Mouse (Mus musculus) lung, embryonic 15.5 days (tissue): ENCODE data around the gene Pds5b. TPM values are rescaled to one million over a fixed set of nuclear protein-coding genes. Genes with fewer than 3 reads are reported as not detected.
"Not testable (repeated sequence)": the region's sequence is repeated elsewhere in the genome, so short reads cannot be mapped to it uniquely, and the experiment has no call there.

Experiments
- ATAC-seq: fragments of 200-750 bp; cut with Nextera tagmentation; 2 replicates; pipeline ENCODE4 v1.8.0; 2017; ENCODE audit warnings: moderate number of reproducible peaks, borderline replicate concordance; ENCODE audit not compliant: low FRiP score, low TSS enrichment; ENCODE audit errors: extremely low read depth
- H3K27ac ChIP-seq: fragments of 300-500 bp; sonication (generic); 2 replicates; pipeline ENCODE4 v1.5.1; 2015; ENCODE audit warnings: moderate library complexity, mild to moderate bottlenecking, inconsistent platforms
- H3K27me3 ChIP-seq: fragments of 300-500 bp; sonication (generic); 2 replicates; pipeline ENCODE4 v1.6.1; 2015; ENCODE audit warnings: inconsistent platforms
- H3K36me3 ChIP-seq: fragments of 300-500 bp; sonication (generic); 2 replicates; pipeline ENCODE4 v1.6.1; 2015; ENCODE audit warnings: inconsistent platforms
- H3K4me1 ChIP-seq: fragments of 300-500 bp; sonication (generic); 2 replicates; pipeline ENCODE4 v1.6.1; 2015; ENCODE audit warnings: inconsistent platforms
- H3K4me2 ChIP-seq: fragments of 300-500 bp; sonication (generic); 2 replicates; pipeline ENCODE4 v1.6.1; 2015; ENCODE audit warnings: inconsistent platforms, mild to moderate bottlenecking, moderate library complexity
- H3K4me3 ChIP-seq: fragments of 300-500 bp; sonication (generic); 2 replicates; pipeline ENCODE4 v1.5.1; 2015; ENCODE audit warnings: mild to moderate bottlenecking, inconsistent platforms
- H3K9ac ChIP-seq: fragments of 300-500 bp; sonication (generic); 2 replicates; pipeline ENCODE4 v1.6.1; 2015; ENCODE audit warnings: inconsistent platforms
- H3K9me3 ChIP-seq: fragments of 300-500 bp; sonication (generic); 2 replicates; pipeline ENCODE4 v1.6.1; 2016; ENCODE audit warnings: inconsistent platforms
- WGBS: fragments of 180-500 bp; shearing (Covaris S2); methylation state at CpG from one replicate; pipeline ENCODE4 v1.1.7; 2015; 5-methylcytosine and 5-hydroxymethylcytosine counted together
- polyA plus RNA-seq: library from polyadenylated mRNA; unstranded; fragments of >200 nt; fragmentation: Nextera tagmentation; extraction: Ambion mirVana; gene quantifications from 2 replicates; pipeline ENCODE4 v1.2.1, GENCODE M21; 2015

Gene Pds5b
- polyA plus RNA-seq, 1 experiment from 2014 or later, result 34.2 TPM

DNA sequence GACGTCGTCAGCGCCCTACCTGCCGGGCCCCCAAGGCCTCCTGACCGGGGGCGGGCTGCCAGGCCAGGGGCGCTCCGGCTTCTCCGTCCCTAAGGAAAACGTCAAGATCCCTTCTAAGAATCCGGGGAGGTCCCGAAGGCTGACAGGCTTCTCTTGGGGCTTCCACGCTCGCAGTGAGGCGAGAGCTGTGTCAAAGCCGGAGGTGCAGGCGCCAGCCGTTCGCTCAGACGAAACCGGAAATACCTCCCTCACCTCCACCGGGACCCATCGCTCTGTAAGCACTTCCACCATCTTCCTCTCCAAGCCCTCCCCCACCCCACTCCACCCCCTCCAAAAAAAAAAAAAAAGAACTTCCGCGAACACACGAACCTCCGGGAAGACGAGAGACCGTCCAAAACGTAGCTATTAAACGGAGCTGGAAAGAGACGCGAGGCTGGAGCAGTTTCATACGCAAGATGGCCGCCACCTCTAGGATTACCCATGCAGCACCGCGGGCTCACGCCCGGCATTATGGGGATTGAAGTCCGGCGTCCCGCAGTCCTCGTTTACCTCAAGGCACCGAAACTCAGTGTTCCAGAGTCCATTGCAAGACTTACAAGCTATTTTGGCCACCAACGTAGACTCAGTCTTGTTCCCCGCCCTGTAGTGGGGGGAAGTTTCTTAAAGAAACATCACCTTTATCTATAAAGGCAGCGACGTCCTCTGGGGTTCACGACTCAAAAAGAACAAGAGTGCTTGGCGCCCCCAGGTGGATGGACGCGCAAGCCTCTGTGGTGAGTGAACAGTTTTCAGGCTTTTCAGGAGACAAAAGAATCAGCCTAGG is 8.2 kb upstream of the Pds5b start:
- Histone ChIP-seq H3K4me1 (peaks cover 21% of the 10 kb centered on the region), H3K27ac (peak overlapping the region; percentile 97), H3K9me3 (no peaks in the 10 kb centered on the region), H3K4me3 (peak overlapping the region; percentile 86), H3K9ac (peak overlapping the region; percentile 79), H3K4me2 (peak overlapping the region; percentile 59), H3K36me3 (peaks cover 15% of the 10 kb centered on the region), H3K27me3 (no peaks in the 10 kb centered on the region)
- peak; percentile 99 for ATAC-seq
- WGBS, result under 1% methylated on average over 52 of the region's 52 CpGs

DNA sequence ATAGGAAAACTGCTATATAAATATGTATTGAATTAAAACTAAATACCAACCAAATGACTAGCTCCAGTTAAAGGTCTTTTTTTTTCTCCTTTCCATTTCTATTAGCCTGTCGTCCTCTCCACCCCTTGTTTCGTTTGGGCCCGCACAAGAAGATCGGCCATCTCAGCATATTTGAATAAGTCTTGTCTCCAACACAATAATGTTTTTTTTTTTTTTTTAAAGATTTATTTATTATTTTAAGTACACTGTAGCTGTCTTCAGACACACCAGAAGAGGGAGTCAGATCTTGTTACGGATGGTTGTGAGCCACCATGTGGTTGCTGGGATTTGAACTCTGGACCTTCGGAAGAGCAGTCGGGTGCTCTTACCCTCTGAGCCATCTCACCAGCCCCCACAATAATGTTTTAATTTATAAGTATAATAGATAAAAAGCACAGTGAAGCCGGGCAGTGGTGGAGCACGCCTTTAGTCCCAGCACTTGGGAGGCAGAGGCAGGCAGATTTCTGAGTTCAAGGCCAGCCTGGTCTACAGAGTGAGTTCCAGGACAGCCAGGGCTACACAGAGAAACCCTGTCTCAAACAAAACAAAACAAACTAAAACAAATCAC is 7.3 kb upstream of the Pds5b start, which contains the start of gene N4bp2l2:
Gene N4bp2l2 (minus strand): TSS at position 51 of the 607 bp plus-strand sequence.
- ATAC-seq, H3K9me3 ChIP-seq, H3K27me3 ChIP-seq: not testable (repeated sequence)
- H3K36me3 ChIP-seq, result peaks cover 13% of the 10 kb centered on the region
- peak within 1 kb of the TSS; percentile 97 for H3K27ac ChIP-seq
- WGBS, result 93% methylated on average over 9 of the region's 9 CpGs
- peak within 1 kb of the TSS; percentile 59 for H3K4me2 ChIP-seq
- H3K4me3 ChIP-seq, result peak within 1 kb of the TSS; percentile 86
- peak within 1 kb of the TSS; percentile 79 for H3K9ac ChIP-seq
- peaks cover 18% of the 10 kb centered on the region for H3K4me1 ChIP-seq

DNA sequence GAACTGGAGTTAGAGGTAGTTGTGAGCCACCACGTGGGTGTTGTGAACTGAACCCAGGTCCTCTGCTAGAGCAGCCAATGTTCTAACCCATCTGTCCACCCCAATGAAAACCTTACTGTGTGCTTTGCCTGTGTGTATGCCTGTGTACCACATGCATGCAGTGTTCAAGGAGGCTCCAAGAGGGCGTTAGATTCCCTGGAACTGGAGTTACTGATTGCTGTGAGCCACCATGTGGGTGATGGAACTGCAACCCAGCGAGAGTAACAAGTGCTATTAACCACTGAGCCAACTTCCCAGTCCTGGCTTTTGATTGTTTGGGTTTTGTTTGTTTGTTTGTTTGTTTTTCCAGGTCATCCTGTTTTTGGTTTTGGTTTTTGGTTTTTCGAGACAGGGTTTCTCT is 4.8 kb upstream of the Pds5b start:
- Histone ChIP-seq H3K9ac (no peak overlapping the region), H3K9me3 (no peaks in the 10 kb centered on the region), H3K4me2 (no peak overlapping the region), H3K27me3 (no peaks in the 10 kb centered on the region), H3K36me3 (no peaks in the 10 kb centered on the region), H3K4me1 (peaks cover 4% of the 10 kb centered on the region), H3K4me3 (no peak overlapping the region), H3K27ac (no peak overlapping the region)
- WGBS, result 55% methylated on average over 4 of the region's 4 CpGs
- no peak for ATAC-seq

DNA sequence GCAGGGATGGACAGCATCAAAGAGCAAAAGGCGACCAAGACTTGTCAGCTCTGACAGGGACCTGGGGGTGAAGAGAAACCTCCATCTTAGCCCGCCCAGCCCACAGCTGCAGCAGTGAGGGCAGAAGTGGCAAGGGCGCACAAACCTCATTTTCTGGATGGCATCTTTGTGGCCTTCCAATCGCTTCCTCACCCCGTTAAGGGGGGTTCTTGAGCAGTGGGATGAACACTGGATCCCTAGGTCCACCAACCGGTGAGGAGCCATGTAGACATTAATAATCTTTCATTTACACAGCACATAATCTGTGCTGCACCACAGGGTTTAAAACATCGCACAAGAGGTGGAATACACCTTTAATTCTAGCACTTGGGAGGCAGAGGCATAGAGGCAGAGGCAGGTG is 1.2 kb upstream of the Pds5b start:
- Histone ChIP-seq H3K36me3 (no peaks in the 10 kb centered on the region), H3K27ac (no peak overlapping the region), H3K9me3 (no peaks in the 10 kb centered on the region), H3K4me1 (peaks cover 18% of the 10 kb centered on the region), H3K4me3 (no peak overlapping the region), H3K9ac (no peak overlapping the region), H3K4me2 (no peak overlapping the region), H3K27me3 (no peaks in the 10 kb centered on the region)
- no peak for ATAC-seq
- 88% methylated on average over 7 of the region's 7 CpGs for WGBS

DNA sequence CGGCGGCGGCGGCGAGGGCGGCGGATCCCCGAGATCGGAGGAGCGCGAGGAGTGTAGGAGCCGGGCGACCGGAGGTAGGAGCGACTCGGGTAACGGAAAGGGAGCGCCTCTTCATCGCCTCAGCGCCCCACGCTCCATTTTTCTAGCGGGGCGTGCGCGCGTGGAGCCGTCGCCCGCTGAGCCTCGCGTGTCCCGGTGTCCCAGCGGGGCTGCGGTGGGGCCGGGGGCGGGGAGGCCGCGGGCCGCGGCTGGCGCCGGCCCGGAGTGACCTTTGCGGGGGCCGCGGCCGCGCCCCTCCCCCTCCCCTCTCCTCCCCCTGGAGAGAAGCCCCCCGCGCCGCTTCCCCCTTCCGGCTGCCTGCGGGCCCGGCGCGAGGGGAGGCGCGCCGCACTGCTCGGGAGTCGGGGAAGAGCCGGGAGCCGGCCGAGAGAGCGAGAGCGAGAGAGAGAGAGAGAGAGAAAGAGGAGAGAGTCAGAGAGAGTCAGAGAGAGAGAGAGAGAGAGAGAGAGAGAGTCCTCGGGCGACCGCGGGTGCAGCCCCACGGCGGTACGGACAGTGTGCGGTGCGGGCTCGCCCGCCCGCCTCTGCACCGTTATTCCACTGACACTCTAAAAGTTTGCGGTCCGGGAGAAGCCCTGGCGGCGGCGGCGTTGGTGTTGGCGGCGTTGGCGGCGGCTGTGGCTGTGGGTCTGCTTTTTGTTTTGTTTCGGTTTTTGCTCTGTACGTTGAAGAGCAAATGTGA is 512 bp downstream of the Pds5b start:
- H3K9me3 ChIP-seq, result no peaks in the 10 kb centered on the region
- under 1% methylated on average over 61 of the region's 91 CpGs for WGBS
- peak; percentile 56 for ATAC-seq

DNA sequence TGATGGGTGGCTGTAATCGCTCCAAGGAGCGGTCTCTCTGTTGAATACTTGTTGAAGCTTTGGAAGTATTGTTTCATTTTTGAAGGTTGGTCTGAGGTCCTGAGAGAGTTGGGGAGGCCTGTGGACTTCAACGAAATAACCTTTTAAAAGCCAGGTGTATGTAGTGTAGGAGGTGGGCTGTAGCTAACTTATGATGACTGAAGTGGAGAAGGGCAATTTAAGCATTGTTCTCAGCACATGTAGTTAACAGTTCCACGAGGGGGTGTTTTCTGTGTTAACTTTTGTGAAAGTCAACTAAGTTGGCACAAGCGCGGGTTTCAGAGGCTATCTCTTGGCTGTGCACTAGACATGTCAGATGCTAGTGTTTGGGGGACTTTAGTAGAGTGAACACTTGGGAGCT is 1.3 kb downstream of the Pds5b start:
- Histone ChIP-seq H3K36me3 (no peaks in the 10 kb centered on the region), H3K9ac (peak overlapping the region; percentile 97; the same call in 1 of the 2 replicates), H3K4me1 (peaks cover 18% of the 10 kb centered on the region), H3K27ac (no peak overlapping the region), H3K9me3 (no peaks in the 10 kb centered on the region), H3K4me3 (peak overlapping the region; percentile 96), H3K4me2 (peak overlapping the region; percentile 59), H3K27me3 (no peaks in the 10 kb centered on the region)
- no peak for ATAC-seq
- 36% methylated on average over 6 of the region's 6 CpGs for WGBS

More for the DNA sequence above, 512 bp downstream of the Pds5b start:
- Histone ChIP-seq H3K27me3 (no peaks in the 10 kb centered on the region), H3K4me2 (peak overlapping the region; percentile 59), H3K4me3 (peak overlapping the region; percentile 96), H3K9ac (peak overlapping the region; percentile 97), H3K36me3 (no peaks in the 10 kb centered on the region), H3K4me1 (peaks cover 18% of the 10 kb centered on the region), H3K27ac (peak overlapping the region; percentile 94)

DNA sequence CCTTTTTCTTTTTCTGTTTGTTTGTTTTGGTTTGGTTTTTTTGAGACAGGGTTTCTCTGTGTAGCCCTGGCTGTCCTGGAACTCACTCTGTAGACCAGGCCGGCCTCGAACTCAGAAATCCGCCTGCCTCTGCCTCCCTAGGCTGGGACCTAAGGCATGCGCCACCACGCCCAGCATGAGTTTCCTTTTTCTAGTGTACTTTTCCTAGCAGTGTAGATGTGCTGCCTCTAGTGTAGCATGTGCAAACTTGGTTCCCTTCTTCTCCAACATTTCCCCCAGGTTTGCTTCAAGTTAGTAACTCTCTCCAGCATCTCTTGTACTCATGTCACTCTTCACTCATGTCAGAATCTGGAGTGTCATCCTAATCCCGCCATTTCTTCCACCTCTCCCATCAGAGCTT is 9.3 kb downstream of the Pds5b start:
- not testable (repeated sequence) for H3K4me1 ChIP-seq, H3K27me3 ChIP-seq, H3K27ac ChIP-seq, H3K4me2 ChIP-seq, ATAC-seq, H3K4me3 ChIP-seq, H3K9ac ChIP-seq, H3K9me3 ChIP-seq, H3K36me3 ChIP-seq
- WGBS, result 94% methylated on average over 6 of the region's 6 CpGs

DNA sequence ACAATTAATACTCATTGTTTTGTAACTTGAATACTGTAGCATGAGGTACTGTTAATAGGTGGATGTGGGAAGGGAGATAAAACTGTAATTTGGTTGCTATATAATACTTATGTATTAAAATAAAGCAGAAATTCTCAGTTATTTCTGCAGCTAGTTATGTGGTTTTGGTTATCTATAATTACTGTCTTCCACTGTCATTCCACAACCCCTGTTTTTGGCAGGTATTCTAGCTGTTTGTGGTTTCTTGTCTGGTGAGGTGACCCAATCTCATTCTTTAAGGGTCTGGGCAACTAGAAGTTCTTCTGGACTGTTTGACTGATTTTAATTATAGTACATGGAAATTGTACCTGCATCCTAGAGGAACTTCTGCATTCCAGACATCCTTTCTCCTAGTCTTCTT is 17.1 kb downstream of the Pds5b start:
- H3K9ac ChIP-seq, result no peak overlapping the region
- H3K27ac ChIP-seq, result no peak overlapping the region
- ATAC-seq, result no peak
- H3K4me2 ChIP-seq, result no peak overlapping the region
- peaks cover 4% of the 10 kb centered on the region; the same call in 1 of the 2 replicates for H3K36me3 ChIP-seq
- H3K4me1 ChIP-seq, result peaks cover 4% of the 10 kb centered on the region; the same call in 1 of the 2 replicates
- no peak overlapping the region for H3K4me3 ChIP-seq
- no peaks in the 10 kb centered on the region for H3K27me3 ChIP-seq
- H3K9me3 ChIP-seq, result no peaks in the 10 kb centered on the region

DNA sequence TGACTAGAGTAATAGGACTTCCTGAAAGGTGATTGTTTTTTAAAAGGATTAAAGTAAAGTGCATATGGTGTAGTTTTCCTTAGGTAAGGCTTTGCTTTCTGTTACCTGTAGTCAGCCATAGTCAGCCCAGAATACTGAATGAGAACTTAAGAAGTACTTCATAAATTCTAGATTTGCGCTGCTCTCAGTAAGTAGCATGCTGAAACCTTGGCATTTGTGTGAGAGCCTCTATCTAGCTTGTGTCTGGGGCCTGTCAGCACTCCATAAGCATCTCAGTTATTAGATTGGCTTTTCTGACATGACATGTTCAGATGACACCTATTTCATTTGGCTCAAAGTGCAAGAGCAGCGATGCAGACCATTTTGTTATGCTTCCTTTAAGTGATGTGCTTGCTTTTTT is 19.7 kb downstream of the Pds5b start:
- H3K36me3 ChIP-seq, result peaks cover 7% of the 10 kb centered on the region; the same call in 1 of the 2 replicates
- no peak overlapping the region for H3K4me2 ChIP-seq
- H3K9ac ChIP-seq, result no peak overlapping the region
- no peak overlapping the region for H3K4me3 ChIP-seq
- H3K4me1 ChIP-seq, result peaks cover 4% of the 10 kb centered on the region; the same call in 1 of the 2 replicates
- H3K9me3 ChIP-seq, result no peaks in the 10 kb centered on the region
- whole genome bisulfite sequencing, result 73% methylated on average over 2 of the region's 2 CpGs
- no peak for ATAC-seq
- H3K27ac ChIP-seq, result no peak overlapping the region
- no peaks in the 10 kb centered on the region for H3K27me3 ChIP-seq

DNA sequence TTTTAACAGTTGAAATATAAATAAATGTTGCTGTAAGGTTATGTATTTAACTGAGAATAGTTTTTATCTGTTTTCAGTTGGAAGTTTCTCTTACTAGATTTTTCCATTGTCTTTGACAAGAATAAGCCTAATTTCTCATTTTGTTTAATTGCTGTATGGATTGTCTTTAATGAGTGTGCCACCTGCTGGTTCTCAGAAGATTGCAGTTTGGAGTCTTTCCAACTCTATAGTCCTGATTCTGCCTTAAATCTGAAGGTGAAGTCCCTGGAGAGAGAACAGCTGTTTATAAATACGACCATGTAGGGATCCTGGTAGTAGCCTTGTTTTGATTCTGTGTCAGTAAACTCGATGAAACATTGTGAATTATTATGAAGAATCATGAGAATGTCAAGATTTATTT is 29.2 kb downstream of the Pds5b start:
- Histone ChIP-seq H3K9me3 (no peaks in the 10 kb centered on the region), H3K36me3 (no peaks in the 10 kb centered on the region), H3K27ac (no peak overlapping the region), H3K4me3 (no peak overlapping the region), H3K27me3 (no peaks in the 10 kb centered on the region), H3K4me1 (no peaks in the 10 kb centered on the region), H3K9ac (no peak overlapping the region), H3K4me2 (no peak overlapping the region)
- 49% methylated on average over 2 of the region's 2 CpGs for WGBS
- ATAC-seq, result no peak

DNA sequence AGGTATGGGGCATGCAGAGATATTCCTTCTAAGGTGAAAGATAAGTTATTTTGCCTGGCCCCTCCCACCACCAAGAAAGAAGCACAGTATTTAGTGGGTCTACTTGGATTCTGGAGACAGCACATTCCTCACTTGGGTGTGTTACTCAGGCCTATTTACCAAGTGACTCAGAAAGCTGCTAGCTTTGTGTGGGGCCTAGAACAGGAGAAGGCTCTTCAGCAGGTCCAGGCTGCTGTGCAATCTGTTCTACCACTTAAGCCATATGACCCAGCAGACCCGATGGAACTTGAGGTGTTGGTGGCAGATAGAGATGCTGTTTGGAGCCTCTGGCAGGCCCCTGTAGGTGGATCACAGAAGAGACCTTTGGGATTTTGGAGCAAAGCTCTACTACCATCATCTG is 33.1 kb downstream of the Pds5b start:
- H3K9ac ChIP-seq, H3K9me3 ChIP-seq, H3K36me3 ChIP-seq, H3K4me2 ChIP-seq, H3K27ac ChIP-seq, H3K27me3 ChIP-seq, ATAC-seq, H3K4me3 ChIP-seq: not testable (repeated sequence)
- H3K4me1 ChIP-seq, result peaks cover 15% of the 10 kb centered on the region; the same call in 1 of the 2 replicates
- 78% methylated on average over 1 of the region's 1 CpGs for WGBS

DNA sequence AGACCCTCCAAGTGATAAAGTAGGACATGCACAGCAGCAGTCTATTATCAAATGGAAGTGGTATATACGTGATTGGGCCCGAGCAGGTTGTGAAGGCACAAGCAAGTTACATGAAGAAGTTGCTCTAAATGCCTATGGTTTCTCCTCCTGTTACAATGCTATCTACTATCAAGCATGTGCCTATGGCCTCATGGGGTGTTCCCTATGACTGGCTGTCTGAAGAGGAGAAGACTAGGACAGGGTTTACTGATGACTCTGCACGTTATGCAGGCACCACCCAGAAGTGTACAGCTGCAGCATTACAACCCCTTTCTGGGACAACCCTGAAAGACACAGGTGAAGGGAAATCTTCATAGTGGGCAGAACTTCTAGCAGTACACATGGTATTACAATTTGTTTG is 33.6 kb downstream of the Pds5b start:
- H3K27ac ChIP-seq, H3K9me3 ChIP-seq, H3K9ac ChIP-seq, H3K27me3 ChIP-seq, H3K4me3 ChIP-seq, H3K36me3 ChIP-seq, ATAC-seq, H3K4me2 ChIP-seq: not testable (repeated sequence)
- 89% methylated on average over 3 of the region's 3 CpGs for WGBS
- H3K4me1 ChIP-seq, result peaks cover 15% of the 10 kb centered on the region; the same call in 1 of the 2 replicates
